Mouse (Mus musculus): ENCODE measurements around the gene C2cd5.

C2cd5 gene

GRCm38 (mm10) chr6:143115505-143115904 lies 15.6 kb upstream of the C2cd5 start:
- DNase-seq (ENCODE audit: low spot score), result no peak

DNA sequence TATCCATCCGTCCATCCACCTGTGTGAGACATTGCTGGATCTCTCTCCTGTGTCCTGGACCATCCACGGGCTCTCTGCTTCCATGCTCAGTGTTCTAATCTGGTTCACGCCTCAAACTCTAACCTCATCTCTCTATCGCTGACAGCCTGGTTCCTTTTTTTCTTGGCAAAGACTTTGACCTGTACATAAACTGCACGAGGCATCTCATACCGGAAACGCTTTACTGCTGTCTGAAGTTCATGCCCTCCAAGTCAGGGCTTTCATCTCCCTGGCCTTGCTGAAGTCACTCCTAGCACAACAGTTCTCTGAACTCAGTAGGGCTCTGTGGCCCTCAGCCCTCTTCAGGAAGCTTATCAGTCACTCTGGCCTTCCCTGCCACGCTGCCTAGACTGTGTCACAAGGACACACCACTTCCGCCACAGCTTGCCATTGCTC lies 15.1 kb upstream of the C2cd5 start:
- peak; percentile 90 for DNase-seq (ENCODE audit: low spot score)

GRCm38 (mm10) chr6:143114556-143114955 lies 14.6 kb upstream of the C2cd5 start:
- DNase-seq (ENCODE audit: low spot score), result peak; percentile 88

GRCm38 (mm10) chr6:143110371-143110770 lies 10.4 kb upstream of the C2cd5 start:
- no peak for DNase-seq (ENCODE audit: low spot score)

DNA sequence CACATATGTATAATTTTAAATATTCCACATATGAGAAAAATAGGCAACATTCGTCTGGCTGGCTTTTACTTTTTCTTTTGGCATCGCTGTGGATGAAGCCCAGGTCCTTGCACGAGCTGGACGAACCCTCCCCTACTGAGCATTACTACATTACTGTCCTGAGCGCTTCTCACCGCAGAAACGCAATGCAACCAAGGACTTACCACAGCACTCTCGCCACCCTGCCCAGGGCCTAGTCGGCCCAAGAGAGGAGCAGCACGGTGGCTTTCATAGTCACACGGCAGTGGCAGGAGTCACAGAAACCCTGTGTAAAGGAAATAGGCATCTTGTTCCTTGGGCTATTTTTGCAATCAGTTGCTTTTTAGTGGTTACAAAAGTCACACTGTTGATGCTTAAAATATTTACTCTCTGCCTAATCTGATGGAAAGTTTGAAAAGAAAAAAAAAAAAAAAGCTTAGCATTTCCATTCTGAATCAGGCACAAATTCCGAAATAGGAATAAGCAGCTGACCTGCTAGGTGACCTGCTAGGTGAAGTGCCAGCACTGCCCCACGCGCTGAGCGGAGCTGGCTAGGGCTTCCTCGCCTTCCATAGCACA lies 9.8 kb upstream of the C2cd5 start:
- DNase-seq (ENCODE audit: low spot score), result no peak

- no peak for DNase-seq (ENCODE audit: low spot score)
These were observed 8.1 kb upstream of the C2cd5 start for GRCm38 (mm10) chr6:143108031-143108430.

DNA sequence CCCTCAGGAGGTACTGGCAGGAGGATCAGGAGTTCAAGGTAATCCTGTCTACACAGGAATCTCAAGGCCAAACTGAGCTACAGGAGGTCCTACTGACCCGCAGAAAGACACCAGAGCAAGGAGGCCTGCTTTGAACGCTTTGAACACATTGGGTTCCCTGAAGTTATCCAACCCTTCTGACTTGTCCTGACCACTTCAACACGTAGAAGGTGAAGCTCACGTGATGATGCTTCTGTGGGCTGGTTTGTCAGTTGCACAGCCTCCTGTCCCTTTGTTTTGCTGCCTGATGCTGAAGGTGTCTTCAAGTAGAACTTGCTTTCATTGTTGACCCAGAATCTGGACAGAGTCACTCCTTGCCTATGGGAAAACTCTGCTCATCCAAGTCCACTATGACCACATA lies 7.7 kb upstream of the C2cd5 start:
- DNase-seq (ENCODE audit: low spot score), result no peak

DNA sequence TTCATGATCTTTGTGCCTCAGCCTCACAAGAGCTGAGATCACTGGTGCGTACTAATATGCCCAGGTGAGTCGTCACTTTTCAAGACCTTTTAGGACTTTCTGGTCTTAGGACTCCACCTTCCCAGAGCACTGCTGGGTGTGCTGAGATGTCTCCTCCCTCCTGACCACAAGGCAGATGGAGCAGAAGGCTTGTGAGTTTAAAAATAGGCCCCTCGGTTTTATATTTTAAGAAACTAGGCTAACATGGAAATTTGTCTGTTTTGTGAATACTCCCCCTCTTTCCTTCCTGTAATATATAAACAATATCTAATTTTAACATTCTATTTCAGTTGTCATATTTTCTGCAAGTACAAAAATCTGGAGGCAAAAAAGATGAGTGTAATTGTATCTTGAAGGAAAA lies 5.8 kb upstream of the C2cd5 start:
- no peak for DNase-seq (ENCODE audit: low spot score)

- DNase-seq (ENCODE audit: low spot score), result peak; percentile 20
These were observed 4.2 kb upstream of the C2cd5 start for GRCm38 (mm10) chr6:143103981-143104680.

DNA sequence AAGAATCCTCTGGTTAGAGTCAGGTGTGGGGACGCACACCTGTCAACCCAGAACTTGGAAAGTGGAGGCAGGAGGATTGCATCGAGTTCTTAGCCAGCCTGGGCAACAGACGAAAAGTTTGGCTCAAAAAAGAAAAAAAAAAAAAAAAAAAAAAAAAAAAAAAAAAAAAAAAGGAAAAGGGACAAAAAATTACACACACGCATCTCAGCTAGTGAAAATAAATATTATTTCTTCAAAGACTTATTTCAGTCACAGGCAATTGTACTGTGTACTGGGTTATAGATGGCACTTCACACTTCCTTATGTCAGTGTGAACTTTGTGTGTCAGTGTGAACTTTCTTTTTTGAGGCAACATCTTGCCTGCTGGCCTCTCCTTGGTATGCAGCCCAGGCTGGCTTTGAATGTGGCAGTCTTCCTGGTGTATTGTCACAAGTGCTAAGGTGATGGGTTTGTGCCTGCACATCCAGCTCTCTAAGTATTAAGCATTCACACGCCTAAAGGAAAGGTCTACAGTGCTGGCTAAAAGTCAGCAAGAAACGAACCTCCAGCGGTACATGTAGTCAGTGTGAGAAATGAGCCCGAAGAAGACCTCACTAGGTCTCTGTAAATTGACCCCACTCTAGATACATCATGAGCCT lies 656 bp upstream of the C2cd5 start:
- DNase-seq (ENCODE audit: low spot score), result no peak

DNA sequence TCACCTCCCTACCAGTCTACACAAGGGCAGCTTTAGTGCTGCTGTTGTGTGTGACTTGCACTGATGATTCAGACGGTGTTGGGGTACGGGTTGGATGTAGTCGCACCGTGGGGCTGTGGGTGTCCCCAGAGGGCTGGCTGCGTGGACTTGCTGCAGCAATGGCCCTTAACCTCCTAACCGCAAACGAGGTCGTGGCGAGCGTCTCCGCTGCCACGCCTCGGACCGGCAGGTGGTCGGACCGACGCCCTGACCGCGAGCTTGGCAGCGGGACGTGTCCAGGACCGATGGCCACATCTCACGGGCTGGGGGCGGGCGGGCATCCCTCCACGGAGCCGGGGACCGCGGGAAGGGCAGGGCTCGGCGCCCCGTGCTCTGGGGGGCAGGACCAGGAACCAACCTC lies 660 bp downstream of the C2cd5 start:
- peak; percentile 49 for DNase-seq (ENCODE audit: low spot score)

DNA sequence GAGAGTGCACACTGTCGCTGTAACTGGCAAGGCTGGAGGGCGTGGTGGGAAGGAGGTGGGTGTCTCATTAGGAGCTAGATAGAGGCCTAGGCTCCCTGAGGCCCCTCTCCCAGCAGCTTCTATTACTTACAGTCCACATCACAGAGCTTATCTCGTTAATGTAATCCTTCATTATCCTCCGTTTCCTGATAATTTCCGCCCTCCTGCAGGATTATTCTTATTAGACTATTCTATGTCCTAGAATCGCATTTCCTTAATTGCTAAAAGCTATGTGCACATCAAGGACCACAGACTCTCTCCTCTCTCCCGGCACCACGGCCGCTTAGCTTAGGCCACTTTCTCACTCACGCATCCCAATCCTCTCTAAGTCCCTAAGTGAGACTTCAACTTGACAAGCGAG lies 4.8 kb downstream of the C2cd5 start:
- DNase-seq (ENCODE audit: low spot score), result no peak

DNA sequence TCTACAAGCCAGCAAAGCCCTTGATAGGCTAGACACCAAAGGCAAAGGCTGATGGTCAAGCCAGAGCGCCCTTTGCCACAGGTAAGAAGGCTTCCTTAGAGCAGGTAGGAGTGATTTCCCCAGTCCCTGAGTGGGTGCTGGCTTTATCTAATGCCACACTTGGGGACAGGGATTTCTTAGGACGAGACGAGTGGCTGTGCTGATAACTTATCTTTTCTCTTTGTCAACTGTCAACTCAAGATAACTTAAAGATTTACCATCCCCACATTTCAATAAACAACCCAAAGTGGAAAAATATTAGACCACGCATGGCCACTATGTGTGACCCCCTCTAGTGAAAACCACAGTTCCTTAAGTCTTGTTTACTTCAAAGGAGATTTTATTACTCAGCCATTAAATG lies 7.1 kb downstream of the C2cd5 start:
- DNase-seq (ENCODE audit: low spot score), result no peak

GRCm38 (mm10) chr6:143091076-143091475 lies 8.9 kb downstream of the C2cd5 start:
- no peak for DNase-seq (ENCODE audit: low spot score)

DNA sequence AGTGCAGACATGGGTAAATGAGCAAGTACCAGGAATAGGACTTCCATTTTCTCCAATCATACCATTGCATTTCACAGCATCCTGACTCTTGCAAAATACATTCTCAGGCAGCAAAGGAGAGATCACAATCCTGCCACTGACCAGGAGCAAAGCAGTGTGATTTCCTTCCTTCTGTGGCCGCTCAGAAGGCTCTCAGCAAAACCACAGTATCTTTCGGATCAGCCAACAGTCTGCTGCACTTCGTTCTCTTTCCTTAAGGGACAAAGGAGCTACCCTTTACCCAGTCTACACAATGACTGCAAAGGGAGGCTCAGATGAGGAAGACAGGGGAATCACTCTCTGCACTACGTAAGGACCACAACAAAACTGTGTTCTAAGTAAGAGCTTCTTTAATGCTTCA lies 12.6 kb downstream of the C2cd5 start:
- no peak for DNase-seq (ENCODE audit: low spot score)

- no peak for DNase-seq (ENCODE audit: low spot score)
These were observed 14.0 kb downstream of the C2cd5 start for GRCm38 (mm10) chr6:143085898-143086297.

DNA sequence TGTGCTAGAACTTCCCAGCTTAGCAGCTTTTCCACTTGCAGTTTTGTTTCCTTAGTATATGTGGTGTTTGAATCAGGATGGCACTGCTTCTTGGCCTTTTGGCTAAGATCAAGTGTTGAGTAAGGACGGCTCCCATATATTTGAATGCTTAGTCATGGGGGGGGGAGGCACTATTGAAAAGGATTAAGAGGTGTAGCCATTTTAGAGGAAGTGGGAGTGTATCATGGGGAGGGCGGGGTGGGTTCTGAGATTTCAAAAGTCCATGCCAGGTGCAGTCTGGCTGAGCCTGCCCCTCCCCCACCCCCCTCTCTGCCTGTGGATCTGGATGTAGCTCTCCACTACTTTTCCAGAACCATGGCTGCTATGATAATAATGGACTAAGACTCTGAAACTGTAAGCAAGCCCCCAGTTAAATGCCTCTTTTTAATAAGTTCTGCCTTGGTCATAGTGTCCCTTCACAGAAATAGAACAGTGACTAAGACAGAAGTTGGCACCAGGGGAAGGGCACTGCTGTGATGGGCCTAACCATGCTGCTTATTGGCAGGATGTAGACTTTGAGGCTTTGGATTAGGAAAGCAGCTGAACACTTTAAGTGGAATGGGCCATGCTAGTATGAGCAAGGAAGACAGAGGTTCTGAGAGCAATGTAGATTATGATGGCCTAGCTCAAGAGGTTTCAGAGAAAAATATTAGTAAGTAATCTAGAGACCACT lies 15.5 kb downstream of the C2cd5 start:
- no peak for DNase-seq (ENCODE audit: low spot score)

GRCm38 (mm10) chr6:143081479-143082106 lies 18.3 kb downstream of the C2cd5 start:
- no peak for DNase-seq (ENCODE audit: low spot score)

GRCm38 (mm10) chr6:143080774-143081173 lies 19.2 kb downstream of the C2cd5 start:
- DNase-seq (ENCODE audit: low spot score), result no peak

- no peak for DNase-seq (ENCODE audit: low spot score)
These were observed 20.8 kb downstream of the C2cd5 start for GRCm38 (mm10) chr6:143079126-143079525.

DNA sequence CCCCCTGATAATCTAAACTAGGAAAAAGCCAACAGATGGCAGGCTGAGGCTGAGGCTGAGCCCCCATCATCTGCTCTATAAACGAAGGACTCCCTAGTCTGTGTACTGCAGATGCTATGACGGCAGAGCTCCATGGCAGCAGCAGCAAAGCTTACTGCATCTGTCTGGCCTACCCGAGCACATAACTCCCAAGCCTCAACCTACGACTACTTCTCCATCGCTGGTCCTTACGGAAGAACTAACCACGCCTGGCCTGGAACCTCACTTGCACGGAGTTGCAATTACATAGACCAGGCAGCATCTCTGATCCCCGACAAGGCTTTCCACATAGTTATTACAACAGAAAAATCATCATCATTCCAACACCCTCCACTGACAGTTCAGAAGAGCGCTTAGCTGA lies 23.5 kb downstream of the C2cd5 start:
- no peak for DNase-seq (ENCODE audit: low spot score)

- no peak for DNase-seq (ENCODE audit: low spot score)
These were observed 26.0 kb downstream of the C2cd5 start for GRCm38 (mm10) chr6:143073914-143074313.
